Mouse (Mus musculus) lung, embryonic 15.5 days (tissue): ENCODE data around the gene Usp34. TPM values are rescaled to one million over a fixed set of nuclear protein-coding genes. Genes with fewer than 3 reads are reported as not detected.
"Not testable (repeated sequence)": the region's sequence is repeated elsewhere in the genome, so short reads cannot be mapped to it uniquely, and the experiment has no call there.

Source experiments
- ATAC-seq: fragments of 200-750 bp; cut with Nextera tagmentation; 2 replicates; pipeline ENCODE4 v1.8.0; 2017; ENCODE audit warnings: moderate number of reproducible peaks, borderline replicate concordance; ENCODE audit not compliant: low FRiP score, low TSS enrichment; ENCODE audit errors: extremely low read depth
- H3K27ac ChIP-seq: fragments of 300-500 bp; sonication (generic); 2 replicates; pipeline ENCODE4 v1.5.1; 2015; ENCODE audit warnings: moderate library complexity, mild to moderate bottlenecking, inconsistent platforms
- H3K27me3 ChIP-seq: fragments of 300-500 bp; sonication (generic); 2 replicates; pipeline ENCODE4 v1.6.1; 2015; ENCODE audit warnings: inconsistent platforms
- H3K36me3 ChIP-seq: fragments of 300-500 bp; sonication (generic); 2 replicates; pipeline ENCODE4 v1.6.1; 2015; ENCODE audit warnings: inconsistent platforms
- H3K4me1 ChIP-seq: fragments of 300-500 bp; sonication (generic); 2 replicates; pipeline ENCODE4 v1.6.1; 2015; ENCODE audit warnings: inconsistent platforms
- H3K4me2 ChIP-seq: fragments of 300-500 bp; sonication (generic); 2 replicates; pipeline ENCODE4 v1.6.1; 2015; ENCODE audit warnings: inconsistent platforms, mild to moderate bottlenecking, moderate library complexity
- H3K4me3 ChIP-seq: fragments of 300-500 bp; sonication (generic); 2 replicates; pipeline ENCODE4 v1.5.1; 2015; ENCODE audit warnings: mild to moderate bottlenecking, inconsistent platforms
- H3K9ac ChIP-seq: fragments of 300-500 bp; sonication (generic); 2 replicates; pipeline ENCODE4 v1.6.1; 2015; ENCODE audit warnings: inconsistent platforms
- H3K9me3 ChIP-seq: fragments of 300-500 bp; sonication (generic); 2 replicates; pipeline ENCODE4 v1.6.1; 2016; ENCODE audit warnings: inconsistent platforms
- WGBS: fragments of 180-500 bp; shearing (Covaris S2); methylation state at CpG from one replicate; pipeline ENCODE4 v1.1.7; 2015; 5-methylcytosine and 5-hydroxymethylcytosine counted together
- polyA plus RNA-seq: library from polyadenylated mRNA; unstranded; fragments of >200 nt; fragmentation: Nextera tagmentation; extraction: Ambion mirVana; gene quantifications from 2 replicates; pipeline ENCODE4 v1.2.1, GENCODE M21; 2015

Gene Usp34
- polyA plus RNA-seq: 19.2 and 21.6 TPM in 2 replicates

GRCm38 (mm10) chr11:23306764-23307565 lies at the start of gene Usp34:
TSS of gene Usp34 (plus strand) at chr11:23306895.
- under 1% methylated on average over 35 of the region's 80 CpGs for WGBS
- ATAC-seq: peak; percentile 71
- H3K36me3 ChIP-seq: no peaks in the 10 kb centered on the region
- H3K4me1 ChIP-seq: peaks cover 10% of the 10 kb centered on the region
- peak within 1 kb of the TSS; percentile 99 for H3K27ac ChIP-seq
- no peaks in the 10 kb centered on the region for H3K27me3 ChIP-seq
- peak within 1 kb of the TSS; percentile 93 for H3K9ac ChIP-seq
- H3K4me2 ChIP-seq: peak within 1 kb of the TSS; percentile 60
- H3K4me3 ChIP-seq: peak within 1 kb of the TSS; percentile 98
- no peaks in the 10 kb centered on the region for H3K9me3 ChIP-seq

DNA sequence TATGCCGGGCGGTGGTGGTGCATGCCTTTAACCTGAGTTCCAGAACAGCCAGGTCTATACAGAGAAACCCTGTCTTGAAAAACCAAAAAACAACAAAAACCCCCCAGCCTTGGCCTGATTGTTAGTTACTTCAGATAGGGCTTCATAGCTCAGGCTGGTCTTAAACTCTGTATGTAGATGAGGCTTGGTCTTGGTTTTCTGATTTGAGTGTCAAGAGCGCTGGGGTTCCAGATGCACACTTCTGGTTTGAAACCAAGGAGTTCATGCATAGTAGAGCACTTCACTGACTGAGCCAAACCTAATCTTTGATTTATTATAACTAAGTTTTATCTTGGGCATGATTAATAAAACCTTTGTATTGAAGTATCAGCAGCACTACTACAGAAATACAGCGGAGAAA lies 47.6 kb upstream of the Usp34 start:
- ATAC-seq: no peak
- Histone ChIP-seq H3K4me2 (peak overlapping the region; percentile 68; the same call in 1 of the 2 replicates), H3K9ac (no peak overlapping the region), H3K36me3 (peaks cover 18% of the 10 kb centered on the region), H3K27me3 (no peaks in the 10 kb centered on the region), H3K27ac (no peak overlapping the region), H3K9me3 (no peaks in the 10 kb centered on the region), H3K4me3 (no peak overlapping the region; the same call in 1 of the 2 replicates), H3K4me1 (peaks cover 25% of the 10 kb centered on the region; the same call in 1 of the 2 replicates)
- 73% methylated on average over 4 of the region's 4 CpGs for WGBS

DNA sequence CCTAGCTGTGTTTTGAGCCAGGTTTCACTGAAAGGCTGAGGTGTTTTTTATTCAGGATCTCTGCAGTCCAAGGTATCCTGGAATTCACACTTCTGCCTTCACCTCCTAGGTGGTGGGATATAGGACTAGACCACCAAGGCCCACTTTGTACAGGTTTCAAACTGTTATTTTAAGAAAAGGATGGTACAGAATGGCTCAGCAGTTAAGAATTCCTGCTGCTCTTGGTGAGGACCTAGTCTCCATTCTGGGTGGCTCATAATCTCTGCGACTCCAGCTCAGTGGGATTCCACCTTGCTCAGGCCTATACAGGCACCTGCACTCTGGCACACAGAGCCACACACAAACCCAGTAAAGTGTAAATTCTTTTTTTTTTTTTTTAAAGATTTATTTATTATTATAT lies 47.2 kb upstream of the Usp34 start:
- no peak overlapping the region for H3K27ac ChIP-seq
- ATAC-seq: no peak
- peaks cover 21% of the 10 kb centered on the region for H3K36me3 ChIP-seq
- peak overlapping the region; percentile 68; the same call in 1 of the 2 replicates for H3K4me2 ChIP-seq
- no peak overlapping the region for H3K4me3 ChIP-seq
- H3K27me3 ChIP-seq: no peaks in the 10 kb centered on the region
- 62% methylated on average over 1 of the region's 1 CpGs for WGBS
- no peak overlapping the region for H3K9ac ChIP-seq
- H3K9me3 ChIP-seq: no peaks in the 10 kb centered on the region
- peaks cover 25% of the 10 kb centered on the region; the same call in 1 of the 2 replicates for H3K4me1 ChIP-seq

DNA sequence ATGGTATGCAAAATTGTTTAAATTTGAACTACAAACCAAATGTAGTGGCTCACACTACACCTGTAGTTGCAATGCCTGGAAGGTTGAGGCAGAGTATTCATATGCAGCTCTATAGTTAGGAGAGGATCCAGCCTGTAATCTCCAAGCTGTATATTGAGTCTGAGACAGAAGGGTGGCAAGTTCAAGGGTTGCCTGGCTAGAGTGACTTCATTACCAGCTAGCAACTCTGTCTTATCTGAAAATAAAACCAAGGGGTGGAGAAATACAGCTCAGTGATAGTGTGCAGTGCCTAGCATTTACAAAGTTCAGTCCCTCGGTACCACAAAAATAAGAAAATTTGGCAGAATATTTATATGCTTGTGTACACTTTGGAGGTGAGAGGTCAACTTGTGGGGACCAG lies 46.5 kb upstream of the Usp34 start:
- H3K27me3 ChIP-seq: no peaks in the 10 kb centered on the region
- no peak overlapping the region for H3K27ac ChIP-seq
- H3K4me3 ChIP-seq: no peak overlapping the region
- no peak overlapping the region for H3K9ac ChIP-seq
- H3K4me1 ChIP-seq: peaks cover 25% of the 10 kb centered on the region; the same call in 1 of the 2 replicates
- H3K4me2 ChIP-seq: no peak overlapping the region
- H3K36me3 ChIP-seq: peaks cover 28% of the 10 kb centered on the region
- ATAC-seq: no peak
- 74% methylated on average over 1 of the region's 1 CpGs for WGBS
- H3K9me3 ChIP-seq: no peaks in the 10 kb centered on the region

DNA sequence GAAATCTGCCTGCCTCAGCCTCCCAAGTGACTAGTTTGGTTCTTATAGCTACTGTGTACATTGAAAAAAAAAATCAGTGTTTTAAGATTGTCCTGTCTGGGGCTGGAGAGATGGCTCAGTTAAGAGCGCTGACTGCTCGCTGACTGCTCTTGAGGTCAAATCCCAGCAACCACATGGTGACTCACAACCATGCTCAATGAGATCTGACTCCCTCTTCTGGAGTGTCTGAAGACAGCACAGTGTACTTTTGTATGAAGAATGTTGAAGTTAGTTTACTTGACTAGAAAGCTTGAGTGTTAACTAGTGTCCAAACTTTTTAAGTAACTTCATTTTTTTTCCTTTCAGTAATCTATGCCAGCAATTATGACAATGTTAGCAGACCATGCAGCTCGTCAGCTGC lies 45.2 kb upstream of the Usp34 start:
- peaks cover 39% of the 10 kb centered on the region for H3K36me3 ChIP-seq
- H3K9me3 ChIP-seq: no peaks in the 10 kb centered on the region
- H3K27ac ChIP-seq: no peak overlapping the region
- no peak for ATAC-seq
- no peak overlapping the region for H3K4me2 ChIP-seq
- WGBS: 65% methylated on average over 3 of the region's 3 CpGs
- peaks cover 25% of the 10 kb centered on the region; the same call in 1 of the 2 replicates for H3K4me1 ChIP-seq
- H3K4me3 ChIP-seq: no peak overlapping the region
- no peaks in the 10 kb centered on the region for H3K27me3 ChIP-seq
- no peak overlapping the region for H3K9ac ChIP-seq

GRCm38 (mm10) chr11:23264949-23265348 lies 41.7 kb upstream of the Usp34 start:
- H3K27ac ChIP-seq: no peak overlapping the region
- ATAC-seq: no peak

DNA sequence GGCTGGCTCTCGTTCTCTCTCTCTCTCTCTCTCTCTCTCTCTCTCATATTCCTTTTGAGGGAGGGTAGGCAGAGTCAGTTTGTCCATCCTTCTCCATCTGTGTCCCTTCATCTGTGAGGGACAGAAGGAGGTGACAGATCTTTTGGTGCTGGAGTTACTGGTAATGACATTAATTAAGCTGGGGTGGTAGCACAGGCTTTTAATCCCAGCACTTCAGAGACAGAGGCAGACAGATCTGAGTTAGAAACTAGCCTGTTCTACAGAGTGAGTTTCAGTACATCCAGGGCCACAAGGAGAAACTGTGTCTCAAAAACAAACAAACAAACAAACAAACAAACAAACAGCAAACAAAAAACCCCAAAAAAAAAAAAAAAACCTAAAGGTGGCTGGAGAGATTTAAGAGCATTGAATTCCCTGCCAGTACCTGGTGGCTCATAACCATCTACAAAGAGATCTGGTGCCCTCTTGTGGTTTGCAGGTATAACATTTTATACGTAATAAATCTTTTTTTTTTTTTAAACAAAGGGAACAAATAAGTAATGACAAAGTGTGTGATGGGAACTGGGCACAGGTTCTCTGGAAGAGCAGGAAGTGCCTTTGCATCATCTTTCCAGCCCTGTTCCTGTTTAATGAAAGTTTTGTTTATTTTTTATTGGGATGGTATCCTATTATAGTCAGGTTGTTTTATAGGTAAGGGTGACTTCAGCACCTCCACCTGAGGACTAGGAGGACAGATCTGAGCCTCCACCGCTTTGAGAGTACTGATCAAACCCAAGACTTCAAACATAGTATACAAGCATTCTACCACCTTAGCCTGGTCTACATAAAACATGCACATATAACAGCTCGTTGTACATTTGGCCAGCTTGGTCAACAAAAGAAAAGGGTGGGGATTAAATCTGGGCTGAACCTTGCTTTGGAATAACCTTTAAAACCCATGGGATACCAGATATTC lies 34.6 kb upstream of the Usp34 start:
- H3K4me2 ChIP-seq: no peak overlapping the region
- H3K4me3 ChIP-seq: no peak overlapping the region
- no peaks in the 10 kb centered on the region for H3K9me3 ChIP-seq
- H3K36me3 ChIP-seq: peaks cover 75% of the 10 kb centered on the region
- ATAC-seq: no peak
- H3K27ac ChIP-seq: no peak overlapping the region
- H3K4me1 ChIP-seq: no peaks in the 10 kb centered on the region
- H3K9ac ChIP-seq: no peak overlapping the region
- no peaks in the 10 kb centered on the region for H3K27me3 ChIP-seq
- 75% methylated on average over 4 of the region's 4 CpGs for WGBS

More at GRCm38 (mm10) chr11:23264949-23265348, 41.7 kb upstream of the Usp34 start:
- Histone ChIP-seq H3K4me3 (no peak overlapping the region), H3K4me1 (0 out of 2 replicates have a peak, but pooled peaks cover 7% of the 10 kb centered on the region), H3K9me3 (no peaks in the 10 kb centered on the region), H3K4me2 (no peak overlapping the region), H3K9ac (no peak overlapping the region), H3K36me3 (peaks cover 55% of the 10 kb centered on the region), H3K27me3 (no peaks in the 10 kb centered on the region)

DNA sequence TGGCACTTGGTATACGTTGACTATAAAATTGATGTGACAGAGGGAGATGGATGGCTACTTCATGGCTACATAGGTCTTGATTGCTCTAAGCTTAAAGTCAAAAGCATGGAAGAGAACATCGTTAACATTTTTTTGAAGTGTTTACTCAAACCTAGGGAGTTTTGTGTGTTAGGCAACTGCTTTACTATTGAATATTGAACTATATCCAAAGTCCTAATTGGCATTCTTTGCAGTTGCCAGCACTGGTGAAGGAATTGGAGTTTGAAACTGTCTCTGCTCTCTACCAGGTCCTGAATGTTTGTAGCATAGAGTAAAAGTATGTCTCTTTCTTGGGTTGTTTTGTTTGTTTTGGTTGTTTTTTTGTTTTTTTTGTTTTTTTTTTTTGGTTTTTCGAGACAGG lies 30.9 kb upstream of the Usp34 start:
- Histone ChIP-seq H3K4me3 (no peak overlapping the region), H3K27me3 (no peaks in the 10 kb centered on the region), H3K27ac (no peak overlapping the region), H3K9me3 (no peaks in the 10 kb centered on the region), H3K36me3 (peaks cover 87% of the 10 kb centered on the region), H3K4me1 (no peaks in the 10 kb centered on the region), H3K4me2 (no peak overlapping the region), H3K9ac (no peak overlapping the region)
- WGBS: 62% methylated on average over 3 of the region's 3 CpGs
- no peak for ATAC-seq

DNA sequence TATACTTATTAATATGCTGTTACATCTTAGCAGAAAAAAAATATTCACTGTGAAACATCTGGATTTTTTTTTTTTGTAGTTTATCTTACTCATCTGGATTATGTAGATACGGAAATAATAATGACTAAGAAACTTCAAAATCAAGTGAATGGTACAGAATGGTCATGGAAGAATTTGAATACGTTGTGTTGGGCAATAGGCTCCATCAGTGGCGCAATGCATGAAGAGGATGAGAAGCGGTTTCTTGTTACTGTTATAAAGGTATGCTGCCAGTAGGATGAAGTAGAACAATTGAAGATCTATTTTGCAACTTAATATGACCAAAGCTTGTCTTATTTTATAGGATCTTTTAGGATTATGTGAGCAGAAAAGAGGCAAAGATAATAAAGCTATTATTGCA lies 22.2 kb upstream of the Usp34 start:
- ATAC-seq: no peak
- Histone ChIP-seq H3K9ac (no peak overlapping the region), H3K27me3 (no peaks in the 10 kb centered on the region), H3K36me3 (peaks cover 88% of the 10 kb centered on the region), H3K4me3 (no peak overlapping the region), H3K27ac (no peak overlapping the region), H3K4me2 (no peak overlapping the region), H3K4me1 (no peaks in the 10 kb centered on the region), H3K9me3 (no peaks in the 10 kb centered on the region)
- WGBS: 90% methylated on average over 4 of the region's 4 CpGs

- H3K36me3 ChIP-seq: peaks cover 88% of the 10 kb centered on the region
- H3K27me3 ChIP-seq: not testable (repeated sequence)
- 72% methylated on average over 4 of the region's 4 CpGs for WGBS
Observed at GRCm38 (mm10) chr11:23288866-23289265, 17.8 kb upstream of the Usp34 start.

DNA sequence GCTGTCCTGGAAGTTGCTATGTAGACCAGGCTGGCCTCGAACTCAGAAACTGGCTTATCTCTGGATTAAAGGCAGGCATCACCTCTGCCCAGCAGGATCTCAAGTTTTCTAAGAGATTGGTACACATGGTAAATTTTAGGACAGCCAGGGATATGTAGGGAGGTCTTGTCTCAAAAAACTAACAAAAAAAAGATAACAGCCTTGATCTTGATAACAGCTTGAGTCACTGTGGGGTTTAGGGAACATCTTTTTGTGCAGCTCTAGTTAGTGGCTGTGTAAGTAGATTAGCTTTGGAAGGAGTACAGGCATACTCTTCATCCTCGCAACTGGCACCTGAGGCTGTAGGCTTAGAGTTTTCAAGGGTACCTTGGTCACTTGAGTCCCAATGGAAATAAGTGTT lies 9.3 kb upstream of the Usp34 start:
- Histone ChIP-seq H3K9ac (no peak overlapping the region), H3K27me3 (no peaks in the 10 kb centered on the region), H3K4me3 (no peak overlapping the region), H3K36me3 (peaks cover 57% of the 10 kb centered on the region), H3K9me3 (no peaks in the 10 kb centered on the region), H3K27ac (no peak overlapping the region), H3K4me1 (no peaks in the 10 kb centered on the region), H3K4me2 (no peak overlapping the region)
- ATAC-seq: no peak
- WGBS: 94% methylated on average over 2 of the region's 2 CpGs

More at GRCm38 (mm10) chr11:23288866-23289265, 17.8 kb upstream of the Usp34 start:
- not testable (repeated sequence) for H3K4me3 ChIP-seq, H3K27ac ChIP-seq, H3K4me1 ChIP-seq, ATAC-seq, H3K4me2 ChIP-seq, H3K9me3 ChIP-seq, H3K9ac ChIP-seq
